Mouse (Mus musculus): ENCODE data around the gene Col6a1. TPM values are rescaled to one million over a fixed set of nuclear protein-coding genes. Genes with fewer than 3 reads are reported as not detected.

Gene Col6a1
- polyA plus RNA-seq (2014; fragmentation: Illumina TruSeq; extraction: RNeasy Lipid Tissue Mini Kit (QIAGEN cat#74804); ENCODE audit: low read depth, low replicate concordance), result 1.1 TPM

GRCm38 (mm10) chr10:76725682-76726285 lies at the start of gene Col6a1:
Gene Col6a1 (minus strand): TSS chr10:76726168.

Other genes with a start within 250 kb of the Col6a1 start
- gene Lss, start 194.6 kb downstream of the Col6a1 start, polyA plus RNA-seq (2014; fragmentation: Illumina TruSeq; extraction: RNeasy Lipid Tissue Mini Kit (QIAGEN cat#74804); ENCODE audit: low read depth, low replicate concordance), result 13.8 TPM
- gene Spatc1l, start 163.9 kb downstream of the Col6a1 start, polyA plus RNA-seq (2014; fragmentation: Illumina TruSeq; extraction: RNeasy Lipid Tissue Mini Kit (QIAGEN cat#74804); ENCODE audit: low read depth, low replicate concordance), result not detected
- gene Ftcd, start 150.5 kb downstream of the Col6a1 start, polyA plus RNA-seq (2014; fragmentation: Illumina TruSeq; extraction: RNeasy Lipid Tissue Mini Kit (QIAGEN cat#74804); ENCODE audit: low read depth, low replicate concordance), result 61.6 TPM
- 0.34 TPM for gene Col6a2, start 102.5 kb downstream of the Col6a1 start, polyA plus RNA-seq (2014; fragmentation: Illumina TruSeq; extraction: RNeasy Lipid Tissue Mini Kit (QIAGEN cat#74804); ENCODE audit: low read depth, low replicate concordance)
- gene Pcbp3, start 235.7 kb upstream of the Col6a1 start, polyA plus RNA-seq (2014; fragmentation: Illumina TruSeq; extraction: RNeasy Lipid Tissue Mini Kit (QIAGEN cat#74804); ENCODE audit: low read depth, low replicate concordance), result 0.29 TPM